Mouse (Mus musculus) hindbrain, embryonic 10.5 days (tissue): ENCODE measurements at regions not wholly inside any gene's neighbourhood (a gene's known extent, or its start where the extent isn't known, plus 50 kb on each side); places are given as distances from the start of the nearest gene placed in this dataset.

ENCODE experiments used
- DNase-seq: peaks from one replicate; pipeline ENCODE4 v3.0.0-alpha.2; 2017; ENCODE audit warnings: low spot score
- H3K27ac ChIP-seq: fragments of 300-500 bp; sonication (generic); 2 replicates; pipeline ENCODE4 v1.5.1; 2016; ENCODE audit warnings: mild to moderate bottlenecking, moderate library complexity
- H3K27me3 ChIP-seq: fragments of 300-500 bp; sonication (generic); 2 replicates; pipeline ENCODE4 v1.6.1; 2016; ENCODE audit warnings: mild to moderate bottlenecking; ENCODE audit not compliant: poor library complexity, insufficient read depth, severe bottlenecking
- H3K36me3 ChIP-seq: fragments of 300-500 bp; sonication (generic); 2 replicates; pipeline ENCODE4 v1.6.1; 2016; ENCODE audit warnings: mild to moderate bottlenecking, moderate library complexity
- H3K4me1 ChIP-seq: fragments of 300-500 bp; sonication (generic); replicated peaks from 2 replicates; pipeline ENCODE4 v1.6.1; 2016; ENCODE audit warnings: mild to moderate bottlenecking
- H3K4me3 ChIP-seq: fragments of 300-500 bp; sonication (generic); 2 replicates; pipeline ENCODE4 v1.5.1; 2016; ENCODE audit warnings: mild to moderate bottlenecking, moderate library complexity
- H3K9me3 ChIP-seq: fragments of 300-500 bp; sonication (generic); 2 replicates; pipeline ENCODE4 v1.6.1; 2016; ENCODE audit warnings: mild to moderate bottlenecking, moderate library complexity
- WGBS: fragments of 180-500 bp; shearing (Covaris S2); methylation state at CpG from one replicate; pipeline ENCODE4 v1.1.7; 2016; 5-methylcytosine and 5-hydroxymethylcytosine counted together

- H3K27ac ChIP-seq = no peak overlapping the region
- 65% methylated on average over 3 of the region's 3 CpGs for WGBS
Measured at GRCm38 (mm10) chr10:37438312-37438711, 299.6 kb upstream of the Marcks start.

GRCm38 (mm10) chr10:37436849-37437248 is 298.1 kb upstream of the Marcks start:
- Histone ChIP-seq H3K4me1 (0 out of 2 replicates have a peak, but pooled peaks cover 3% of the 10 kb centered on the region), H3K27ac (no peak overlapping the region), H3K36me3 (no peaks in the 10 kb centered on the region), H3K27me3 (no peaks in the 10 kb centered on the region), H3K9me3 (no peaks in the 10 kb centered on the region), H3K4me3 (no peak overlapping the region)
- no peak for DNase-seq

More at GRCm38 (mm10) chr10:37438312-37438711, 299.6 kb upstream of the Marcks start:
- no peak overlapping the region for H3K4me3 ChIP-seq
- H3K27me3 ChIP-seq = no peaks in the 10 kb centered on the region
- H3K36me3 ChIP-seq = no peaks in the 10 kb centered on the region
- 0 out of 2 replicates have a peak, but pooled peaks cover 3% of the 10 kb centered on the region for H3K4me1 ChIP-seq
- no peak for DNase-seq
- H3K9me3 ChIP-seq = no peaks in the 10 kb centered on the region

- H3K4me3 ChIP-seq = no peak overlapping the region
- H3K9me3 ChIP-seq = no peaks in the 10 kb centered on the region
- H3K27me3 ChIP-seq = no peaks in the 10 kb centered on the region
- 74% methylated on average over 5 of the region's 5 CpGs for WGBS
- H3K27ac ChIP-seq = no peak overlapping the region
- H3K4me1 ChIP-seq = 0 out of 2 replicates have a peak, but pooled peaks cover 3% of the 10 kb centered on the region
- no peak for DNase-seq
- no peaks in the 10 kb centered on the region for H3K36me3 ChIP-seq
Measured at GRCm38 (mm10) chr10:37434229-37434628, 295.5 kb upstream of the Marcks start.

GRCm38 (mm10) chr10:37423047-37423446 is 284.3 kb upstream of the Marcks start:
- no peaks in the 10 kb centered on the region for H3K9me3 ChIP-seq
- H3K27ac ChIP-seq = no peak overlapping the region
- 0 out of 2 replicates have a peak, but pooled peaks cover 2% of the 10 kb centered on the region for H3K4me1 ChIP-seq
- H3K36me3 ChIP-seq = no peaks in the 10 kb centered on the region
- DNase-seq = no peak
- no peaks in the 10 kb centered on the region for H3K27me3 ChIP-seq
- WGBS = 70% methylated on average over 1 of the region's 1 CpGs
- H3K4me3 ChIP-seq = no peak overlapping the region

- Histone ChIP-seq H3K27ac (no peak overlapping the region), H3K9me3 (no peaks in the 10 kb centered on the region), H3K4me1 (0 out of 2 replicates have a peak, but pooled peaks cover 2% of the 10 kb centered on the region), H3K36me3 (no peaks in the 10 kb centered on the region), H3K4me3 (no peak overlapping the region), H3K27me3 (no peaks in the 10 kb centered on the region)
- no peak for DNase-seq
- 65% methylated on average over 2 of the region's 2 CpGs for WGBS
Measured at GRCm38 (mm10) chr10:37422612-37423011, 283.9 kb upstream of the Marcks start.

- 70% methylated on average over 1 of the region's 1 CpGs for WGBS
- DNase-seq = no peak
- H3K36me3 ChIP-seq = no peaks in the 10 kb centered on the region
- no peak overlapping the region for H3K27ac ChIP-seq
- no peak overlapping the region for H3K4me3 ChIP-seq
- H3K9me3 ChIP-seq = no peaks in the 10 kb centered on the region
- H3K4me1 ChIP-seq = no peaks in the 10 kb centered on the region
- H3K27me3 ChIP-seq = no peaks in the 10 kb centered on the region
Measured at GRCm38 (mm10) chr10:37416321-37416720, 277.6 kb upstream of the Marcks start.

- no peak for DNase-seq
- H3K27me3 ChIP-seq = no peaks in the 10 kb centered on the region
- no peak overlapping the region for H3K27ac ChIP-seq
- H3K36me3 ChIP-seq = no peaks in the 10 kb centered on the region
- WGBS = 81% methylated on average over 1 of the region's 1 CpGs
- H3K4me3 ChIP-seq = no peak overlapping the region
- no peaks in the 10 kb centered on the region for H3K4me1 ChIP-seq
- no peaks in the 10 kb centered on the region for H3K9me3 ChIP-seq
Measured at GRCm38 (mm10) chr10:37412401-37412800, 273.7 kb upstream of the Marcks start.

- Histone ChIP-seq H3K27me3 (no peaks in the 10 kb centered on the region), H3K4me3 (no peak overlapping the region), H3K27ac (no peak overlapping the region), H3K9me3 (no peaks in the 10 kb centered on the region), H3K36me3 (no peaks in the 10 kb centered on the region), H3K4me1 (no peaks in the 10 kb centered on the region)
- 67% methylated on average over 1 of the region's 1 CpGs for WGBS
- no peak for DNase-seq
Measured at GRCm38 (mm10) chr10:37409749-37410148, 271.0 kb upstream of the Marcks start.

- no peaks in the 10 kb centered on the region for H3K4me1 ChIP-seq
- no peak for DNase-seq
- WGBS = 91% methylated on average over 2 of the region's 2 CpGs
- no peak overlapping the region for H3K4me3 ChIP-seq
- H3K9me3 ChIP-seq = no peaks in the 10 kb centered on the region
- H3K27ac ChIP-seq = no peak overlapping the region
- no peaks in the 10 kb centered on the region for H3K27me3 ChIP-seq
- H3K36me3 ChIP-seq = no peaks in the 10 kb centered on the region
Measured at GRCm38 (mm10) chr10:37407487-37407886, 268.8 kb upstream of the Marcks start.

- DNase-seq = no peak
- Histone ChIP-seq H3K27me3 (no peaks in the 10 kb centered on the region), H3K4me1 (peaks cover 14% of the 10 kb centered on the region), H3K4me3 (no peak overlapping the region), H3K9me3 (no peaks in the 10 kb centered on the region), H3K36me3 (no peaks in the 10 kb centered on the region), H3K27ac (no peak overlapping the region)
- 91% methylated on average over 4 of the region's 4 CpGs for WGBS
Measured at GRCm38 (mm10) chr10:37404933-37405332, 266.2 kb upstream of the Marcks start.

- no peaks in the 10 kb centered on the region for H3K36me3 ChIP-seq
- H3K4me1 ChIP-seq = peaks cover 15% of the 10 kb centered on the region
- no peaks in the 10 kb centered on the region for H3K27me3 ChIP-seq
- H3K9me3 ChIP-seq = no peaks in the 10 kb centered on the region
- no peak overlapping the region for H3K4me3 ChIP-seq
- H3K27ac ChIP-seq = no peak overlapping the region
- no peak for DNase-seq
Measured at GRCm38 (mm10) chr10:37404407-37404806, 265.7 kb upstream of the Marcks start.

- Histone ChIP-seq H3K27me3 (no peaks in the 10 kb centered on the region), H3K4me1 (peaks cover 29% of the 10 kb centered on the region), H3K4me3 (no peak overlapping the region), H3K9me3 (no peaks in the 10 kb centered on the region), H3K27ac (no peak overlapping the region), H3K36me3 (no peaks in the 10 kb centered on the region)
- no peak for DNase-seq
- WGBS = 92% methylated on average over 1 of the region's 1 CpGs
Measured at GRCm38 (mm10) chr10:37402376-37402775, 263.7 kb upstream of the Marcks start.

GRCm38 (mm10) chr10:37400991-37401390 is 262.3 kb upstream of the Marcks start:
- 52% methylated on average over 1 of the region's 1 CpGs for WGBS
- no peaks in the 10 kb centered on the region for H3K36me3 ChIP-seq
- DNase-seq = no peak
- H3K27me3 ChIP-seq = no peaks in the 10 kb centered on the region
- no peak overlapping the region for H3K4me3 ChIP-seq
- H3K9me3 ChIP-seq = no peaks in the 10 kb centered on the region
- peaks cover 43% of the 10 kb centered on the region for H3K4me1 ChIP-seq
- peak overlapping the region; percentile 67; the same call in 1 of the 2 replicates for H3K27ac ChIP-seq

- Histone ChIP-seq H3K27me3 (no peaks in the 10 kb centered on the region), H3K27ac (peak overlapping the region; percentile 50), H3K9me3 (no peaks in the 10 kb centered on the region), H3K36me3 (no peaks in the 10 kb centered on the region), H3K4me1 (peaks cover 45% of the 10 kb centered on the region), H3K4me3 (no peak overlapping the region)
- WGBS = 37% methylated on average over 4 of the region's 4 CpGs
- no peak for DNase-seq
Measured at GRCm38 (mm10) chr10:37400379-37400778, 261.7 kb upstream of the Marcks start.
